Mouse (Mus musculus): ENCODE measurements at regions not wholly inside any gene's neighbourhood (a gene's known extent, or its start where the extent isn't known, plus 50 kb on each side); places are given as distances from the start of the nearest gene placed in this dataset.

- TF ChIP-seq POLR2A (IDR thresholded peaks at IDR 0.05; ENCODE audit: borderline replicate concordance, extremely low read depth, low read depth, low read length) (no peak), CTCF (IDR thresholded peaks at IDR 0.05; ENCODE audit: insufficient read depth, low read length) (no peak)
Measured at GRCm38 (mm10) chr4:124193059-124193721, 275.4 kb upstream of the 4930535I16Rik start.

All from lung, adult 2 months (tissue).